Mouse (Mus musculus) mouse trophoblast stem cell (cell line): Measurements from ENCODE around the gene Olfr1406.
"Not testable (repeated sequence)": the region's sequence is repeated elsewhere in the genome, so short reads cannot be mapped to it uniquely, and the experiment has no call there.

Experiments
- in situ Hi-C, 2 experiments: fragments of 300-500 bp; cut with MseI, MboI; formaldehyde crosslinking; loops; 2 replicates in 1 of 2; 3 replicates in 1 of 2; pipeline ENCODE4 v1.15.1; 2025

The Olfr1406 gene

DNA sequence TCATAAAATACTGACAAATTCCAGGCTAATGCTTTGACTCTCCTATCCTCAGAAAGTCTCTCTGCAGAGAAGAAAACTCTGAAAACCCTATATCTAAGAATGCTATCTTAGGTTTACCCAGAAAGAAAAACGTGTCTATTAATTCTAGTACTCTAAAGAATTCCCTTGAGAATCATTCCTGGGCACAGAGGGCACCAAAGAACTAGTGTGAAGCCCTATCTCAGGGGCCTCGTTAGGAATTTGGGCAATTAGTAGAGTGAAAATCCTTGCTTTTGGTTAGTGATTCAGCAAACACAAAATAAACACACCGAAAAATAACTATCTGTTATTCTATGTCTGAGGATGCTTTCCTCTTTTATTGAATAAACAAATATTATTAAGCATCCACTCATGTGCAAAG is at the start of gene Olfr1406:
TSS of gene Olfr1406 (minus strand) at position 101 of the 400 bp plus-strand sequence.
- in situ Hi-C loops, result no loop called here

DNA sequence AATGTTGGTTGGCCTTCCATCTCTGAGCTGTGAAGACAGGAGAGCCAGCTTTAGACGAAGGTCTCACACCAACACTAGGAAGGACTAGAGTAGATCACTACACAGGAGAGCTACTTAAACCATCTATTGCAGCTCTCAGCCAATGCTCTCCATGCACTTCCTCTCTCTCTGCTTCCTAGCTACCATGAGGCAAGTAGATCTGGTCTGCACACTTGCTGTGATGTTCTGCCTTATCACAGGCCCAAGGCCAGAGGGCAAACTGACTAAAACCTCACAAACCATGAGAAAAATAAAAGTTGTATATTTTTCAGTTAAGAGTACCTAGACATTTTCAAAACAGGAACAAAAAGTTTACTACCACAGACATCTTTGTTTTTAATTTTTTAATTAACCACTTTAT is 46.6 kb upstream of the Olfr1406 start:
- in situ Hi-C loops, result not testable (repeated sequence)

DNA sequence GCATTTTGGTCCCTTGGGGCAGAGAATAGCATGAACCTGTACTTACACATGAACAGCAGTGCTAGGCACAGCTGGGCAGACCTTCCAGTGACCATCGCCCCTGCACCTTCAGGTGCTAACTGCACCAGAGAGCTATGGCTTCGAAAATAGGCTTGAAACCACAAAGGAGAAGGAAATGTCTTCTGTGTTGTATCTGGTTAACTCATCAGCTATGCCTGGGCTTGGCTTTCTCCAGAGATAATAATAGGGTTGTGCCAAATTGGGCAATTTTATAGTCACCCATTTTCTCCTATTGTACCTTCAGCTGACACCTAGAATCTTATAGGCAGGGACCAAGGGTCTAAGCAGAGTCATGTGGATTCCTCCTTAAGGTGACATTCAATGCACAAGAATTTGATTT is 36.6 kb upstream of the Olfr1406 start, which contains the start of gene Fcer1a:
TSS of gene Fcer1a (minus strand) at position 134 of the 400 bp plus-strand sequence.
- in situ Hi-C loops, result no loop called here

DNA sequence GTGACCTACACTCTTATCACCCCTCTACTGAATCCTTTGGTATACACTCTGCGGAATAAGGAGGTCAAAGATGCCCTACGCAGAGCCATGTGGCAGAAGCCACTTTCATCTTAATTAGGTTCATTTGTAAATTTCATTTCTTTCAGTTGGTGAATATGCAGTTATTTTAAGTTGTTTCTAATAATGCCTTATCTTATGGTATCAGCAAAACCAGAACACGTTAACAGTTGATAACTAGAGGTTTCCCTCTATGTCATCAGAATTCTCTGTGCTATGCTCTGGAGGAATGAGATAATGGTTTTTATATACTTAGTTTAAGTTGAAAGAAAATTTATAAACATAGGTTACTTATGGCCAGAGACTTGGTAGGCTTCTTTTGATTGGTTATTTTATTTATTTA is 26.0 kb upstream of the Olfr1406 start:
- in situ Hi-C loops, result no loop called here

DNA sequence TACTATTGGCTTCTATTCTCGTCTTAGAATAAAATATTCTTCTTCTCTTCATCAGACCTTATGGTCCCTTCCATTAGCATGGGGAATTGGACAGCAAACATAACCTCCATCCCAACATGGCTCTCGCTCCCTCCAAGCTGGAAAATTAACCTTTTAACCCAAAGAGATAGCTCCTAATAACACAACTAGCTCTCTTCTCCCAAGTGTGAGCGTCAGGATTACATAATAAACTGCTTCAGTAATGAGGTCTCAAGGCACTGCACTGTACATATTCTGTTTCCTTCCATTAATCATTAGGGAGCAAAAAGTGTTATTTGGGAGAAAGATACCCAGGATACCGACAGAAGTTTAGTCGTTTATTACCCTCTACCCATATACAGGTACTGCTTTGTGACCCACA is 21.7 kb upstream of the Olfr1406 start, which contains the start of gene Olfr1404:
TSS of gene Olfr1404 (plus strand) at position 301 of the 400 bp plus-strand sequence.
- in situ Hi-C loops, result no loop called here

DNA sequence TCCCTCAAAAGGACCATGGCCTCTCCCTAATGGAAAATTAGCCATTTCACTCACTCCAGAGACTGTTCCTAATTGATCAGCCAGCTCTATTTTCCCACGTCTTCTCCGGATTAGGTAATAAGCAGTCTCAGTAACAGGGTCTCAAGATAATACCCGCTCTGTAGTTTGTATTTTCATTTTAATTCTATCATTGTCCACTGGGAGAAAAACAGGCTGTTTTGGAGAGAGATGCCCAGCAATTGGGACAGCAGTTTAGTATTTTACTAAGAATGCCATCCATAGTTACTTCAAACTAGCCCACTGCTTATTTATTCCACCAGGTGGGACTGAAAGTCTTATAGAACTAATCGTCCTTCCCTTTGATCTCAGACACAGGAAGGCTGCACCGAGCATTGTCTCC is 7.1 kb upstream of the Olfr1406 start, which contains the start of gene Olfr218:
TSS of gene Olfr218 (plus strand) at position 301 of the 400 bp plus-strand sequence.
- in situ Hi-C loops, result no loop called here

DNA sequence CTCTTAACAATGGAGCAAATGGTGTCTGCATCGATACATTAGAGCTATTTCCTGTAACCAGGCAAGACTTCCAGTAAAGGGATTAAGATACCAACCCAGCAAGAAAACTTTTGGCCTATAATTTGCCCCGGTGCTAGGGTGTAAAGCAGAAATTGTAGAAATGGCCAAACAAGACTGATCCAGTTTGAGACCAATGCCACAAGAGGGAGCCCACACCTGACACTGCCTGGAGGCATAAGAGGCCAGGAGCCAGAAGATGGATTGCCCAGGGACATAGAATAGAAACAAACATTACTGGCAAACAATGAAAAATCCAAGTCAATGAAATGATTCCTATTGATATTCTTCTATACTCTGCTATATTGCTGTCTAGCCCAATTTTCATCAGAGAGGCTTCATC is 5.9 kb upstream of the Olfr1406 start:
- in situ Hi-C loops, result no loop called here

DNA sequence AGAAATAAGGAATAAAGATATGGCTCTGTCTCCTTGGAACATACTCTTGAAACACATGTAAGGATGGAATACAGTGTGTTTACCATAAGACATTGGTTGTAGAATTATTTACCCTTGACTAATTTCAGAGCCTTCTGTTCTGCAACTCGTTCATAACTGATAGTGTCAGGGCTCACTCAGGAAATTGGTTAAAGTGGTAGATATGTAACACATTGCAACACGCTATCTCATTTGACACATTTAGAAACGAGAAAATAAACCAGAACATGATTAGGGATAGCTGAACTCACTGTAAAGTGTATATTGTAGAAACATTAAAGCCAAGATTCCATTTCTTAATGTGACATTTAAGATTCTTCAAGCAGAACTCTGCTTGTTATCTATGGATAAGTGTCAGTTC is 1.6 kb upstream of the Olfr1406 start:
- in situ Hi-C loops, result no loop called here

DNA sequence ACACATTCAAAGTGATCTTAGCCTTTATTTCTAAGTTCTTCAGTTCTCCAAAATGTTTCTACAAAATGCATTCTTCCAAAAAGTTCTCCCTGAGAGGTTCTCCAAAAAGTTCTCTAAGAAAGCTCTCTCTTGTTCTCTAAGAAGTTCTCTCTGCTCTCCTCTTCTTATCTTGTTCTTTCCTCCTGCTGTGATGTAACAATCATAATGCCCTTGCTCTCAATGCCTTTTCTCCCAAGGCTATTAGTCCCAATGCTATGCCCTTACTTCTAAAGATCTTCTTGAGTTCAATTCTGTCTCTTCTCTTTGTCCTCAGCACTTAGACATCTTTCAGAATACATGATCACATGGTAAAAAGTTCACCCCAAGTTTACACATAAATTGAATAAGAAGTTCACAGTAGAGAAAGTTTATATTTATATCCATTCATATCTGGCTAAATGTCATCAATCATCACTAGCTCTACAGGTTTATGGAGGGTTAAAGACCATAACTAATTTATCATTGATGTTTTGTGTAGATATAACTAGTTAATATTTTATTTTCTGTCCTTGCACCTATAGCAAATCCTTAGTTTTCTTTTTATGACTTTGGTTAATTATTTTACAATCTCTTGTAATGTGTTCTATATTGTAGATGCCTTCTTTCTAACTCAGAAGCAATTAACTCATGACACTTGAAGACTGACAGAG is 16.1 kb downstream of the Olfr1406 start:
- in situ Hi-C loops, result no loop called here

DNA sequence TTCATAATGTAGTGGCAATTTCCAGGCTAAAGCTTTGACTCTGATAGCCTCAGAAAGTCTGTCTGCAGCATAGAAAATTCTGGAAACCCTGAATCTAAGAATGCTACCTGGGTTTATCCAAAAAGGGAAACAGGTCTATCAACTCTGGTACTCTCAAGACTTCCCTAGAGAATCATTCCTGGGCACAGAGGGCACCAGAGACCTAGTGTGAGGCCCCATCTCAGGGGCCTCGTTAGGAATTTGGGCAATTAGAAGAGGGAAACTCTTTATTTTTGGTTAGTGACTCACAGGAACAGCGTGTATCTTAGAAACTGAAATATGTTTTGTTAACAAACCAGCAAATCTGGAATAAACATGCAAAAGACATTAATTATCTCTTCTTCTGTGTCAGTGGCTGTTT is 53.2 kb downstream of the Olfr1406 start, which contains the start of gene Olfr1408:
TSS of gene Olfr1408 (minus strand) at position 101 of the 400 bp plus-strand sequence.
- in situ Hi-C loops, result no loop called here
